Mouse (Mus musculus) megakaryocyte, embryonic 14.5 days (primary cell): Measurements from ENCODE around the gene Ddost.

Source experiments
- FLI1 ChIP-seq: IDR thresholded peaks from 2 replicates; pipeline ENCODE4 v1.6.1; 2012; ENCODE audit warnings: low read length, inconsistent platforms, mixed read lengths
- GATA1 ChIP-seq: IDR thresholded peaks from 3 replicates; pipeline ENCODE4 v1.6.1; 2012; ENCODE audit warnings: mixed read lengths, low read length, inconsistent platforms, borderline replicate concordance

- TF ChIP-seq GATA1 (no peak), FLI1 (no peak)
These were observed 51.6 kb downstream of the Ddost start for GRCm38 (mm10) chr4:138356141-138356540.
